ENCODE assay signal across 8 mouse cellular contexts in genomic region chr5:8995966-8996685, GRCm38 (mm10). TPM values are rescaled to one million over a fixed set of nuclear protein-coding genes. Genes with fewer than 3 reads are reported as not detected.
DNase-seq lines count a peak whose midpoint lies in the region; ATAC-seq and TF ChIP-seq lines count a peak whose summit lies in the region.

No protein-coding gene starts in this region.

- ATAC-seq in forebrain, embryonic 13.5 days = no peak
- no peak for ATAC-seq in intestine, postnatal 0 days
- ATAC-seq in midbrain, embryonic 15.5 days (replicated peaks) = no peak

- peak overlapping the region; percentile 75 for H3K9ac ChIP-seq in MEL (ENCODE audit: control insufficient read depth, low read depth, low read length, poor library complexity, severe bottlenecking)
- peak overlapping the region; percentile 81 for H3K9ac ChIP-seq in forebrain, embryonic 13.5 days
- H3K9ac ChIP-seq in intestine, postnatal 0 days (ENCODE audit: low read depth, low read length) = peak overlapping the region; percentile 93
- H3K9ac ChIP-seq in midbrain, embryonic 15.5 days = peak overlapping the region; percentile 80

- peaks cover 5% of the 10 kb centered on the region; the same call in 1 of the 2 replicates for H3K79me2 ChIP-seq in MEL (ENCODE audit: control insufficient read depth, insufficient read depth, low read length, poor library complexity)

- no peaks in the 10 kb centered on the region for H3K9me3 ChIP-seq in MEL (replicated peaks; ENCODE audit: insufficient read depth, low read length)
- H3K9me3 ChIP-seq in forebrain, embryonic 13.5 days (replicated peaks) = no peaks in the 10 kb centered on the region
- no peaks in the 10 kb centered on the region for H3K9me3 ChIP-seq in intestine, postnatal 0 days (ENCODE audit: control insufficient read depth)
- H3K9me3 ChIP-seq in midbrain, embryonic 15.5 days = no peaks in the 10 kb centered on the region

- TF ChIP-seq POLR2A in kidney, adult 2 months (IDR thresholded peaks at IDR 0.05; ENCODE audit: low read depth, low read length) = no peak
- TF ChIP-seq POLR2A in MEL (IDR thresholded peaks at IDR 0.05; ENCODE audit: control insufficient read depth in 1 of 2, insufficient read depth in 1 of 2, low read depth in 1 of 2, low read length in 2 of 2, poor library complexity in 1 of 2) = no peak

- TF ChIP-seq EP300 in MEL (IDR thresholded peaks at IDR 0.05; ENCODE audit: low read depth in 1 of 2, low read length in 2 of 2) = no peak

- peaks cover 10% of the 10 kb centered on the region; the same call in 1 of the 2 replicates for H3K4me1 ChIP-seq in kidney, adult 2 months (ENCODE audit: control insufficient read depth, insufficient read depth, low read length)
- H3K4me1 ChIP-seq in MEL (ENCODE audit: control insufficient read depth in 1 of 2, insufficient read depth in 2 of 2, low read length in 2 of 2) = peaks cover 3 to 8% of the 10 kb centered on the region in 2 experiments
- H3K4me1 ChIP-seq in forebrain, embryonic 13.5 days = peaks cover 21% of the 10 kb centered on the region
- peaks cover 8% of the 10 kb centered on the region; the same call in 1 of the 2 replicates for H3K4me1 ChIP-seq in intestine, postnatal 0 days (replicated peaks; ENCODE audit: control insufficient read depth, insufficient read depth, low read length)
- H3K4me1 ChIP-seq in midbrain, embryonic 15.5 days = peaks cover 11% of the 10 kb centered on the region

- H3K27me3 ChIP-seq in kidney, adult 2 months (replicated peaks; ENCODE audit: control insufficient read depth, insufficient read depth, low read length) = no peaks in the 10 kb centered on the region
- H3K27me3 ChIP-seq in MEL (ENCODE audit: control insufficient read depth in 1 of 2, insufficient read depth in 2 of 2, low read length in 2 of 2) = no peaks in the 10 kb centered on the region
- H3K27me3 ChIP-seq in forebrain, embryonic 13.5 days = no peaks in the 10 kb centered on the region
- H3K27me3 ChIP-seq in intestine, postnatal 0 days (replicated peaks; ENCODE audit: control insufficient read depth, insufficient read depth, low read length) = no peaks in the 10 kb centered on the region
- H3K27me3 ChIP-seq in midbrain, embryonic 15.5 days (replicated peaks) = no peaks in the 10 kb centered on the region

- DNase-seq in kidney, adult 2 months = no peak
- DNase-seq in kidney, postnatal 25 days = no peak
- DNase-seq in MEL (ENCODE audit: low read depth, low spot score) = peak; percentile 58
- no peak for DNase-seq in frontal cortex, postnatal 10 days (ENCODE audit: low spot score in 2 of 2)
- DNase-seq in layer of hippocampus, postnatal 36 days = no peak

- H3K4me3 ChIP-seq in kidney, adult 2 months (ENCODE audit: insufficient read depth, low read depth, low read length) = peak overlapping the region; percentile 93
- H3K4me3 ChIP-seq in MEL (ENCODE audit: control insufficient read depth in 1 of 2, insufficient read depth in 1 of 2, low read depth in 2 of 2, low read length in 2 of 2) = peak overlapping the region; percentile 78 to 85
- peak overlapping the region; percentile 73 for H3K4me3 ChIP-seq in forebrain, embryonic 13.5 days
- peak overlapping the region; percentile 80 for H3K4me3 ChIP-seq in intestine, postnatal 0 days (ENCODE audit: low read depth, low read length)
- peak overlapping the region; percentile 92 for H3K4me3 ChIP-seq in midbrain, embryonic 15.5 days

- 4% methylated on average over 13 of the region's 13 CpGs for WGBS in kidney, adult 2 months
- WGBS in forebrain, embryonic 13.5 days = 13% methylated on average over 13 of the region's 13 CpGs
- WGBS in intestine, postnatal 0 days = 6% methylated on average over 13 of the region's 13 CpGs
- WGBS in midbrain, embryonic 15.5 days = 14% methylated on average over 13 of the region's 13 CpGs

- H3K27ac ChIP-seq in kidney, adult 2 months (ENCODE audit: insufficient read depth, low read depth, low read length) = peak overlapping the region; percentile 53
- peak overlapping the region; percentile 65 for H3K27ac ChIP-seq in MEL (ENCODE audit: control insufficient read depth, low read depth, low read length)
- no peak overlapping the region for H3K27ac ChIP-seq in forebrain, embryonic 13.5 days
- peak overlapping the region; percentile 96 for H3K27ac ChIP-seq in intestine, postnatal 0 days (ENCODE audit: low read depth, low read length)
- H3K27ac ChIP-seq in midbrain, embryonic 15.5 days = peak overlapping the region; percentile 87

- peak overlapping the region; percentile 79 for H3K4me2 ChIP-seq in forebrain, embryonic 13.5 days
- H3K4me2 ChIP-seq in intestine, postnatal 0 days (replicated peaks; ENCODE audit: low read depth) = peak overlapping the region; percentile 68
- peak overlapping the region; percentile 86 for H3K4me2 ChIP-seq in midbrain, embryonic 15.5 days

- TF ChIP-seq CTCF in kidney, adult 2 months (conservative IDR thresholded peaks at IDR 0.05; ENCODE audit: insufficient read depth, insufficient read length, low read depth, low read length) = no peak
- no peak for TF ChIP-seq CTCF in MEL (IDR thresholded peaks at IDR 0.05 in 2 of 3, conservative IDR thresholded peaks at IDR 0.05 in 1 of 3; ENCODE audit: control insufficient read depth in 1 of 3, insufficient read depth in 1 of 3, low read depth in 2 of 3, low read length in 3 of 3, poor library complexity in 1 of 3, severe bottlenecking in 1 of 3)
- TF ChIP-seq CTCF in intestine, postnatal 0 days (IDR thresholded peaks at IDR 0.05; ENCODE audit: low read depth) = no peak

- H3K36me3 ChIP-seq in kidney, adult 2 months (ENCODE audit: control insufficient read depth, insufficient read depth, low read length) = peaks cover 5% of the 10 kb centered on the region
- H3K36me3 ChIP-seq in MEL (ENCODE audit: control insufficient read depth in 1 of 2, insufficient read depth in 2 of 2, low read length in 2 of 2) = peaks cover 0 to 16% of the 10 kb centered on the region in 2 experiments; a peak in 2 of 4 replicates
- H3K36me3 ChIP-seq in forebrain, embryonic 13.5 days (ENCODE audit: poor library complexity, severe bottlenecking) = peaks cover 11% of the 10 kb centered on the region
- H3K36me3 ChIP-seq in intestine, postnatal 0 days (ENCODE audit: control insufficient read depth, insufficient read depth) = peaks cover 12% of the 10 kb centered on the region
- no peaks in the 10 kb centered on the region for H3K36me3 ChIP-seq in midbrain, embryonic 15.5 days (replicated peaks)

- no peak for TF ChIP-seq RAD21 in MEL (IDR thresholded peaks at IDR 0.05; ENCODE audit: low read depth, low read length)

TF ChIP-seq in MEL, 35 proteins besides CTCF, POLR2A, EP300 and RAD21:
- peak; percentile 42; the same call in 1 of the 2 replicates for TF ChIP-seq ELF1 (IDR thresholded peaks at IDR 0.05; ENCODE audit: low read depth, low read length)
- 0 out of 2 replicates have a peak, but pooled peaks have one; percentile 7 for TF ChIP-seq RCOR1 (IDR thresholded peaks at IDR 0.05; ENCODE audit: low read depth, low read length)
- peak; percentile 29; the same call in 1 of the 2 replicates for TF ChIP-seq MAX (IDR thresholded peaks at IDR 0.05; ENCODE audit: low read length)
- TF ChIP-seq MAFK (IDR thresholded peaks at IDR 0.05; ENCODE audit: borderline replicate concordance, low read depth, low read length) = no peak
- peak; percentile 35 for TF ChIP-seq GATA1 (IDR thresholded peaks at IDR 0.05; ENCODE audit: low read depth, low read length)
- TF ChIP-seq MXI1 (IDR thresholded peaks at IDR 0.05; ENCODE audit: low read depth, low read length) = peak; percentile 19; the same call in 1 of the 2 replicates
- no peak for TF ChIP-seq ZC3H11A (IDR thresholded peaks at IDR 0.05; ENCODE audit: low read depth, low read length)
- no peak for TF ChIP-seq BHLHE40 (IDR thresholded peaks at IDR 0.05; ENCODE audit: borderline replicate concordance, low read depth, low read length)

RNA-seq across cellular contexts. Expression of gene Crot, which starts 1.0 kb away (rescaled TPM):
- polyA plus RNA-seq in kidney, adult 2 months (2012; rRNA removed) = 39.7 and 43.5 TPM in 2 replicates
- total RNA-seq in MEL (2012; rRNA removed) = 9.4 and 10.1 TPM in 2 replicates
- 100 to 1,000 TPM in 1 of 2 experiments, 1 to 10 TPM in 1; 9.8 to 148 TPM for polyA plus RNA-seq in MEL (2012; ENCODE audit: insufficient read depth in 1 of 2, insufficient read length in 2 of 2, low read depth in 1 of 2, low replicate concordance in 2 of 2, missing spikeins in 1 of 2)
- polyA plus RNA-seq in forebrain, embryonic 13.5 days (2015; fragmentation: Nextera tagmentation; extraction: Ambion mirVana) = 23.7 and 23.9 TPM in 2 replicates
- 133 and 135 TPM in 2 replicates for polyA plus RNA-seq in intestine, postnatal 0 days (2015; fragmentation: Nextera tagmentation; extraction: Ambion mirVana)
- 17.1 and 17.3 TPM in 2 replicates for polyA plus RNA-seq in midbrain, embryonic 15.5 days (2015; fragmentation: Nextera tagmentation; extraction: Ambion mirVana)
- 10 to 100 TPM; 22.6 to 25.4 TPM for total RNA-seq in layer of hippocampus, postnatal 36 days (2021)
